Mouse (Mus musculus) midbrain, embryonic 11.5 days (tissue): ENCODE measurements at regions not wholly inside any gene's neighbourhood (a gene's known extent, or its start where the extent isn't known, plus 50 kb on each side); places are given as distances from the start of the nearest gene placed in this dataset.

Experiments used
- ATAC-seq: fragments of 200-750 bp; cut with Nextera tagmentation; 2 replicates; pipeline ENCODE4 v1.8.0; 2017; ENCODE audit warnings: moderate TSS enrichment, moderate library complexity; ENCODE audit not compliant: low FRiP score
- DNase-seq: peaks from one replicate; pipeline ENCODE4 v3.0.0; 2015; ENCODE audit warnings: low spot score; ENCODE audit errors: missing footprints
- H3K27ac ChIP-seq: fragments of 300-500 bp; sonication (generic); 2 replicates; pipeline ENCODE4 v1.5.1; 2014; ENCODE audit warnings: low read depth, low read length
- H3K27me3 ChIP-seq: fragments of 300-500 bp; sonication (generic); 2 replicates; pipeline ENCODE4 v1.6.1; 2014; ENCODE audit warnings: mild to moderate bottlenecking, low read length, moderate library complexity, mixed read lengths; ENCODE audit not compliant: control insufficient read depth, insufficient read depth
- H3K36me3 ChIP-seq: fragments of 300-500 bp; sonication (generic); 2 replicates; pipeline ENCODE4 v1.6.1; 2014; ENCODE audit warnings: mild to moderate bottlenecking, low read length, moderate library complexity, mixed read lengths; ENCODE audit not compliant: control insufficient read depth, insufficient read depth
- H3K4me1 ChIP-seq: fragments of 300-500 bp; sonication (generic); 2 replicates; pipeline ENCODE4 v1.6.1; 2014; ENCODE audit warnings: low read length; ENCODE audit not compliant: control insufficient read depth, insufficient read depth
- H3K4me2 ChIP-seq: fragments of 300-500 bp; sonication (generic); 2 replicates; pipeline ENCODE4 v1.6.1; 2014; ENCODE audit warnings: mild to moderate bottlenecking, moderate library complexity
- H3K4me3 ChIP-seq: fragments of 300-500 bp; sonication (generic); 2 replicates; pipeline ENCODE4 v1.5.1; 2014; ENCODE audit warnings: low read depth, low read length
- H3K9ac ChIP-seq: fragments of 300-500 bp; sonication (generic); 2 replicates; pipeline ENCODE4 v1.6.1; 2014; ENCODE audit warnings: low read length
- H3K9me3 ChIP-seq: fragments of 300-500 bp; sonication (generic); 2 replicates; pipeline ENCODE4 v1.6.1; 2016; ENCODE audit warnings: low read length; ENCODE audit not compliant: control insufficient read depth
- WGBS: fragments of 180-500 bp; shearing (Covaris S2); extraction: QIAGEN DNeasy Blood & Tissue Kit; methylation state at CpG from one replicate; pipeline ENCODE4 v1.1.7; 2014; 5-methylcytosine and 5-hydroxymethylcytosine counted together

DNA sequence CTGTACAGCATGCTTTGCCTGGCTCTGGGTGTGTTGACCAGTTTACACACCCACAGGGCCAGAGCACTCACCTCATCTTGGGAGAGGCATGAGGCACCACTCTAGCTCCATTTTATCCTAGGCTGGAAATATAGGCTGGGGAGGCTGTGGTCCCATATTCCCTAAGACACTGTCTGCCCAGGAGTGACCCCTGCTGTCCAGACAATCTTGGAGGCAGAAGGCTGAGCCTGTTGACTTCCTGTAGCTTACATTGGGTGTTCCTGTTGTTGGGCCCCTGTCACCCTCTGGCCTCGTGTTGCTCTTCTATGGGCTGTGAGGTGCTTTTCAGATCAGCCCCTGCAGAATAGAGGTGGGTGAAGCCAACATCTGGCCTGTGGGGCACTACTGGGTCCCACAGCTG, 112.3 kb downstream of the Pja1 start:
- Histone ChIP-seq H3K4me2 (no peak overlapping the region), H3K9ac (no peak overlapping the region), H3K27ac (no peak overlapping the region), H3K9me3 (no peaks in the 10 kb centered on the region), H3K27me3 (peaks cover 27% of the 10 kb centered on the region), H3K4me1 (peaks cover 7% of the 10 kb centered on the region), H3K36me3 (no peaks in the 10 kb centered on the region), H3K4me3 (no peak overlapping the region)
- DNase-seq (no peak), ATAC-seq (0 out of 2 replicates have a peak, but pooled peaks have one; percentile 33)
- 59% methylated on average over 1 of the region's 1 CpGs for WGBS

DNA sequence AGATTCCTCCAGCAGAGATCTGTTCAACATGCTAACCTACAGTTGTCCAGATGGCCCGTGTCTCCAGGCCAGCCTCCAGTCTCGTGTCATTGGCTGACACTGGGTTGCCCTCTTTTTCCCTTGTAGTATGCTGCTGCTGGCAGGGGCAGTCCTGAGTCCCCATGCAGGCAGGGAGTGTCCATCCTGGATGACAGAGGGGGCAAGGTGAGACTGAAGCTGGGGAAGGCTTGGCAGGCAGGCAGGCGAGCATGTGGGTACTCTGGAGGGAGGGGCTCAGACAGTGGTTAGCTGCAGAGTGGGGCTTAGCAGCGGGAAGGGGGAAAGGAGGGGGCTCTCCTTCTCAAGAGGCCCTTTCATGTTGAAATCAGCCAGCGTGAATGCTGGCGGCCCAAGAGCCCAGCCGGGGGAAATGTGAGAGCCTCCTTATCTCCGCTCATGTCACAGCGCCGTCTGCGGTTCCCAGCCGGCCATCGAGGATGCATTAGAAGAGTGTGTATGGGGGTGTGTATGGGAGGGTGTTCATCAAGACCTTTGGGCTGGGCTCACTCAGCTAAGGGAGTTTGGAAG, 112.9 kb downstream of the Pja1 start:
- H3K4me2 ChIP-seq, result no peak overlapping the region
- DNase-seq (no peak), ATAC-seq (peak; percentile 74)
- H3K27ac ChIP-seq, result no peak overlapping the region
- H3K9me3 ChIP-seq, result no peaks in the 10 kb centered on the region
- H3K4me1 ChIP-seq, result peaks cover 7% of the 10 kb centered on the region
- H3K27me3 ChIP-seq, result peaks cover 31% of the 10 kb centered on the region
- H3K36me3 ChIP-seq, result no peaks in the 10 kb centered on the region
- no peak overlapping the region for H3K9ac ChIP-seq
- WGBS, result 35% methylated on average over 8 of the region's 13 CpGs
- no peak overlapping the region for H3K4me3 ChIP-seq

DNA sequence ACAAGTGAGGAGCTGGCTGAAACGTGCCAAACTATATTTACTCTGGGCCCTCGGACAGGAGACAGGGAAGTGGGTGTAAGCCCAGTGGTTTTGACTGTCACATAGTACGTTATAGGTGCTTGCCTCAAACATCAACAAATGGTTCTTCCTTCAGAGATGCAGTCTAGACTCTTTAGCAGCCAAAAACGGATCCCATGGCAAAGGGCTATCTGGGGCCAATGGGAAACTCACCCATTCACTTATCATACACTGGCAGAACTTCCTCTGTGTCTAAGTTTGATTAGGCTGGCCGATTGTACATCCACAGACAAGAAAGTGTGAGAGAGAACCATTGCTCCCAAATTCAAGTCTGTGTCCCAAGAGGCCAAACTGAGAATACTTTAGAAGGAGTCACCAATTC, 115.9 kb downstream of the Pja1 start:
- 84% methylated on average over 5 of the region's 5 CpGs for WGBS
- ATAC-seq, result no peak
- Histone ChIP-seq H3K27me3 (peaks cover 38% of the 10 kb centered on the region), H3K36me3 (no peaks in the 10 kb centered on the region), H3K27ac (no peak overlapping the region), H3K9ac (no peak overlapping the region), H3K4me3 (no peak overlapping the region), H3K4me2 (no peak overlapping the region), H3K9me3 (no peaks in the 10 kb centered on the region), H3K4me1 (peaks cover 7% of the 10 kb centered on the region)
- no peak for DNase-seq

DNA sequence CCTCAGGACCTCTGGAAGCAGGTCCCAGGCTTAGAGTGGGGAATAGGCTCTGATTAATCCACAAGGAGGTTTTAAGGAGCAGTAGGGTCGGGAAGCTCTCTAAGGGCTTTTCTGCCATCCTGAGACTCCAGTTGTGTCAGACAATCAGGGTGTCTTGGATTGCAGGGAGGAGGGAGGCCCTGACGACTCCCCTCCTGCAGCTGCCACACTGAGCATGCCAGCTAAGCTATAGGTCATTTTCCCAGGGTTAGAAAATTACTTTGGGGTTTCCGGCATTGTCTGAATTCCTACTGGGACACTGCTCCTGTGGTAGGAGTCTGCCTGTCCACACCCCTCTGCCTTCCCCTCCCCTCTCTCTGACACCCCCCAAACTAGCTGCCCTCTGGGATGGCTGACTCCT, 120.8 kb downstream of the Pja1 start:
- Histone ChIP-seq H3K27me3 (peaks cover 29% of the 10 kb centered on the region), H3K4me1 (no peaks in the 10 kb centered on the region; the same call in 1 of the 2 replicates), H3K4me2 (no peak overlapping the region), H3K4me3 (no peak overlapping the region), H3K9ac (no peak overlapping the region), H3K36me3 (no peaks in the 10 kb centered on the region), H3K27ac (no peak overlapping the region), H3K9me3 (no peaks in the 10 kb centered on the region)
- ATAC-seq (no peak), DNase-seq (no peak)
- WGBS, result 50% methylated on average over 3 of the region's 3 CpGs

DNA sequence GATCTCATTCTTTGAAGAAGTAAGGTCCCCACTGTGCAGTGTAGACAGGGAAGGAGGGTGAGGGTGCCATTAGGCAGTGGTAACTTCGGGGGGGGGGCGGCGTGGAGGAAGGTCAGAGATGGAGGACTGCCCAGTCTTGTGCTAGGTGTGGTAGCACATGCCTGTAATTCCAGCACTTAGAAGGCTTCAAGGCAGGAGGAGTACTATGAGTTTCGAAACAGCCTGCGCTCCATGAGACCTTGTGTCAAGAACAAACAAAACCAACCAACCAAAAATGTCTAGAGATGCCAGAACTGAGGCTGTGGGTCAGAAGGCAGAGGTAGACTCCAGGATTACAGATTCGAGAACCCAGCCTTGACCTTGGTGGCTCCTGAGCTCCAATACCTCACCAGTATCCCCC, 130.8 kb downstream of the Pja1 start:
- Histone ChIP-seq H3K9ac (no peak overlapping the region), H3K9me3 (no peaks in the 10 kb centered on the region), H3K27me3 (peaks cover 11% of the 10 kb centered on the region), H3K27ac (no peak overlapping the region), H3K36me3 (no peaks in the 10 kb centered on the region), H3K4me3 (no peak overlapping the region), H3K4me1 (peaks cover 7% of the 10 kb centered on the region; the same call in 1 of the 2 replicates), H3K4me2 (no peak overlapping the region)
- DNase-seq, result no peak
- ATAC-seq, result no peak
- WGBS, result 91% methylated on average over 6 of the region's 6 CpGs

DNA sequence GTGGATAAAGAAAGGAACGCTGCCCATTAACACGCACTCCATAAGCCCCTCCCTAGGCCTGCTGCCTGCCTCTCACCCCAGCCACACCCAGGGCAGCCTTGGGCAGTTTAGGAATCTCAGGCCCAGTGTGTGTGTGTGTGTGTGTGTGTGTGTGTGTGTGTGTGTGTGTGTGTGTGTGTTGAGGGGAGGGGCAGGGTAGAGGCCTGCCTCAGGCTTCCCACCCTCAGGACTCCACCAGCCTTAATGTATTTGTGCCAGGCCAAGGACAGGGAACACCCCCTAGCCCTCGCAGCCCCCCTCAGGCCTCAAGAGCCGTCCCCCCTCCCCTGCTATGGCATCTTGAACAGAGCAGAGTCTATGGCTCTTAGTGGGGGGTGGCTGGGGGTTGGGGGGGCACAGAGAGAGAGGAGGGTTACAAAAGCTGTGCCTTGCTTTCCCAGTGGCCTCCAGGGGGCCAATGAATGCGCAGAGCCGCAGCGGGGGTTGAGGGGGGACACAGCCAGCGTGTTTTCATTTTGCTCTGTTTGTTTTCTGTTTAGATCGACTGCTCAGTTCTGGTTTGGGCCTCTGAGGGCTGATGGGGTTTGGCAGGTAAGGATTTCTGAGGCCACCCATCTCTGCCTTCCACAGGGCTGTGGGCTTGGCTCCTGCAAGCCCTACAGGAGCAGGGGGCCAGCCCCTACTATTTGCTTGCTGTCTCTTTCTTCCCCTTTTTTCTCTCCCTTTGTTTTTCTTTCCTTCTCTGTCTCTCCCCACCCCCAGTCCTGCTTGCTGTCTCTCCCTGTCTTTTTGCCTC, 131.8 kb downstream of the Pja1 start:
- ATAC-seq (peak; percentile 62), DNase-seq (no peak)
- peaks cover 7% of the 10 kb centered on the region; the same call in 1 of the 2 replicates for H3K4me1 ChIP-seq
- WGBS, result 27% methylated on average over 8 of the region's 9 CpGs
- H3K27ac ChIP-seq, result no peak overlapping the region
- H3K9me3 ChIP-seq, result no peaks in the 10 kb centered on the region
- no peaks in the 10 kb centered on the region for H3K36me3 ChIP-seq
- H3K9ac ChIP-seq, result no peak overlapping the region
- no peak overlapping the region for H3K4me2 ChIP-seq
- no peak overlapping the region for H3K4me3 ChIP-seq
- H3K27me3 ChIP-seq, result peaks cover 13% of the 10 kb centered on the region

DNA sequence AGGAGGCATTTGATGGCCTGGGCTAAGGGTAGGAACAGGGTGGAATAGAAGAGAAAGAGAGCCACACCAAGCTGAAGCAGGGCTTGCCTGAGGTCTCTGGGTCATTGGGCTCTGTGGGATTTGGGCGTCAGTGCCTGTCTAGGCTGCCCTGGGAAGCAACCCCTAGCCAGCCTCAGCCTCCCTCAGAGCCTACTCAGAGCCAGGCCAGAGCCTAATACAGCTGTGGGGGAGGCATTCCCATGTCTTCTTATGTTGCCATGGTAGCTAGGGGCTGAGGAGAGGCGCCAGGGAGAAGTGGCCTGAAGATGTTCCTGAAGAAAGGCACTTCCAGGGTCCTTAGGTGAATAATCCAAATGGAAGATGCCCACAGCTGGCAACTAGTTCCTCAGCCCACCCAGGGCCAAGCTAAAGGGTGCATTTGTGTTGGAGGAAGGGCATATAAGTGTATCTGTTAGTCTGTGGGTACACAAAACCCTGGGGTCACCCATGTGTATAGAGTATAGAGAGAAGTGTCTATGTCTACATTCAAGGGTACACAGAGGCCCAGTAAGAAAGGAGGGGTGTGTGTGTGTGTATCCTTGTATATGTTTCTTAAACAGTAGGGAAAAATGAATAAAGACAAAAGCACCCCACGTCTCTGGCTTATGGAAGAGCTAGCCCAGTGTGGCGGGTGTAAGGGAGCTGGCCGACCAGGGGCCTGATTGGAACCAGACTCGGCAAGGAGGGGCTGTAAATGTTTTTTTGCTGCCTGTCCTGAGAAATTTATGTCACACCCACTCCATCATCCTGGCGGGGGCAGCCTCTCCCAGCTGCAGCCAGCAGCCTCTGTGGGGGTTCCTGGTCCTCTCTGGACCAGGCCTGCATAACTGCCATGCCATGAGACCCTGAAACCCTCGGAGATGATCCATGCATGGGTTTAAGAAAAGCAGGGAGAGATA, 134.2 kb downstream of the Pja1 start:
- WGBS, result 53% methylated on average over 8 of the region's 8 CpGs
- H3K4me1 ChIP-seq, result peaks cover 7% of the 10 kb centered on the region; the same call in 1 of the 2 replicates
- ATAC-seq (0 out of 2 replicates have a peak, but pooled peaks have one; percentile 44), DNase-seq (no peak)
- peaks cover 13% of the 10 kb centered on the region for H3K27me3 ChIP-seq
- no peaks in the 10 kb centered on the region for H3K36me3 ChIP-seq
- H3K9me3 ChIP-seq, result no peaks in the 10 kb centered on the region
- no peak overlapping the region for H3K4me2 ChIP-seq
- H3K4me3 ChIP-seq, result no peak overlapping the region
- H3K9ac ChIP-seq, result no peak overlapping the region
- no peak overlapping the region for H3K27ac ChIP-seq

DNA sequence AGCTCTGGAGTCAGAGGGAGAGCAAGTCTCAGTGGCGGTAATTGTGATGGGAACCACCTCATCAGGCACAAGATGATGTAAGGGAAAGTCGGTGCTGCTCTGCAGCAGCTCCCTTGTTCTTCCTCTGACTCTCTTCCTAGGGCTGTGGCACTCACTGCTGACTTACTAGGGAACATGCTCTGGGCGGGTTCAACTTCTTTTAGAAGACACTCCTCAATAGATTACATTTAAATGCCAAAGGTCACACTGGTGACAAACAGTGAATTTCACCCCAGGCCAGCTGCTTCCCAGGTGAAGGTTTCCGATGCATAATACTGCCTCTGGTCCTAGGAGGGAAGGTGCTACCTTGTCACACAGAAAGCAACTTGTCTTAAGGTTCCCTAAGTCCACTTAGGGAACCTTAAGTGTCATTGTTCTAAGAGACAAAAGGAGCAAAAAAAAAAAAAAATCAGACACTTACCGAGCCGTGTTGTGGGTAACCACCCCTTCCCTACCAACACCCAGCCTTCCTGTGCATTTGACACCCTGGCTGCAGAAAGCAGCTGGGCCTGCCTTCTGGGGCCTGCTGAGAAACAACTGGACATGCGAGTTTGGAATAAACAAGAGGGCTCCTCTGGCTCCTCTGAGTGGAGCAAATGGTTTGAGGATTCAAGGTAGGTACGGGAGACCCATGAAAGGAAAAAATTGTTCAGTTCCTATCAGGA, 135.0 kb downstream of the Pja1 start:
- Histone ChIP-seq H3K27ac (no peak overlapping the region), H3K27me3 (peaks cover 13% of the 10 kb centered on the region)

More for the DNA sequence above, 135.0 kb downstream of the Pja1 start:
- no peak for ATAC-seq
- Histone ChIP-seq H3K4me2 (no peak overlapping the region), H3K9ac (no peak overlapping the region), H3K9me3 (no peaks in the 10 kb centered on the region), H3K36me3 (no peaks in the 10 kb centered on the region), H3K4me3 (no peak overlapping the region), H3K4me1 (peaks cover 7% of the 10 kb centered on the region; the same call in 1 of the 2 replicates)
- 42% methylated on average over 8 of the region's 8 CpGs for WGBS
- DNase-seq, result no peak
